Mouse (Mus musculus) thymus, postnatal 36 days (tissue): ENCODE measurements around the gene Lmf1.

Experiments
- DNase-seq, 2 experiments: peaks; one replicate each; pipeline ENCODE4 v3.0.0; 2022; ENCODE audit warnings: mixed read lengths in 2 of 2

Lmf1 gene

DNA sequence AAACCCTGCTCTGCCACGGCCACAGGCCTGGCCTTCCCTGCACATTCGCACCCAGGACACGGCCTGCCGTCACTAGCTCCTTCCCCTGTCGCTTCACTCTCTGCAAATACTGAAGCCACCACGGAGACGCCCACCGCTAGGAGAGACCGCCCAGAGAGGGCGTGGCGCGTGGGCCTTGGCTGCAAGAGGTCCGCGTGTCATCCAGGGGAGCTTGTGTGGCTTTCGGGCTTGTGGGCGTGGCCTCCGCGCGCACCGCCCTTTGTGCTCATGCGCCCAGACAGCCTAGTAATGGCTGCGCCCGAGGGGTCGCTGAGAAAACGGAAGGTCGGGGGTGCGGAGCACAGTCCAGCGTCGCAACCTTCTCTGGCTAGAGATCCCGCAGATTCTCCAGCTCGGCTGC is at the start of gene Lmf1:
TSS of gene Lmf1 (plus strand) at position 166 of the 400 bp plus-strand sequence.
- DNase-seq: peak; percentile 97 to 99

DNA sequence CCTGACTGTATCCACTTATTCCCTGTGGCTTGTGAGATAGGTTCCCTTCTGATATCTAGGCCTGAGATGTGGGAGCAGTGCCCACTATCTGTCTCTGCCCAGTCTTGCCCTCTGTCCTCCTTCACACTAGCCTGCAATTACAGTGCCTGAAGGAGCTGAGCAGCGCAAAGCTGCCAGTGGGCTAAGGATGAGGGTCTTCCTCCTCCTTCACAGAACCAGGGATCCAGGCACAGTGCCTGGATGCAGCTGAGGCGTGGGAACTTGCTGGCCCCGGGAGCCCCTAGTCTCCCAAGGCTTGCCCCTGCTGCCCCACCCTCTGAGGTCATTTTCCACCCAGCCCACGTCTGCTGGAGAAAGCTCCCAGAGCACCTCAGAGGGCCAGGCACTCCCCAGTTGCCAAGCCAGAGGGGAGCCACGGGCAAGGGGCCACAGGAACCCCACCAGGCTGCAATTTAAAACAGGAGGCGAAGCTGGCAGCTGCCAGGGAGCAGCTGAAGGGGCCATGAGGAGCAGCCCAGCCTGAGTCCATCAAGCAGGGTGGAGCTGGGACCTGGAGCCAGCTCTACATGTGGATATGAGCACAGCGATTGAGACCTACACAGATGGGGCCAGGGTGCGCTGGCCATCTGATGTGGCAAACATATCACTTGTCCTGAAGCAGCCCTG is 48.4 kb upstream of the Lmf1 start:
- no peak for DNase-seq

DNA sequence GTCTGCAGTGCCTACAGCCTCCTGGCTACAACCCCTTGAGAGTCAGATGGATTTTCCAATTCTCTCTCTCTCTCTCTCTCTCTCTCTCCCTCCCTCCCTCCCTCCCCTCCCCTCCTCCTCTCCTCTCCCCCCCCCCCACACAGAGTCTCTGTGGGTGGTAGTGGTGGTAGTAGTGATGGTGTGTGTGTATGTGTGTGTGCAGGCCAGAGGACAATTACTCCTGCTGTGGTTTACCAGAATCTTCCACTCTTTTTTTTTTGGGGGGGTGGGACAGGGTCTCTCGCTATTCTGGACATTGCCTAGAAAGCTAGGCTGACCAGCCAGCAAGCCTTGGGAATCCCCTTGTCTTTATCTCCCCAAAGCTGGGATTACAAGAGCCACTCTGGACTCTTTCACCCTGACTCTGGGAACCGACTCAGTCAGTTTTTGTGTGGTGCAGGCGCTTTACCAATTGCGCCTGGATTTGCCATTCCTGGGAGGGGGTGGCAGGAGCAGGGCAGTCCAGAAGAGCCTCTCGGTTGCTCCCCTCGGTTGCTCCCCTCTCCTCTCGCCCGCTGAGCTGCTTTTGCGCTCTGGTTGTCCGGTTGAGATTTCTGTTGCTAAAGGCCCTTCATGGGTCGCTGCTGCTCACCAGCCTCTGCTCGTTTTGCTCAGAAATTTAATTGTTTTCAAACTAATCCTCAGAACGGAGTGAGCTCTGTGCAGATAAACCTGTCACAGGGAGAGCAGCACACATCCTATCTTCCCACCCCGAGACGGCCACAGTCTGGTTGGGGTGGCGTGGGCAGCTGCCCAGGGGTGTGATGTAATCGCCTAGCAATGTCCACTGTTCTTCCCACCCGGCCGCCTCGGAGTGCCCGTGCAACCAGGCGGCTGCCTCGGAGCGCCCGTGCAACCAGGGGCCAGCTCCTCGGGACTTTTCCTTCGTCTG is 39.7 kb upstream of the Lmf1 start:
- no peak for DNase-seq

DNA sequence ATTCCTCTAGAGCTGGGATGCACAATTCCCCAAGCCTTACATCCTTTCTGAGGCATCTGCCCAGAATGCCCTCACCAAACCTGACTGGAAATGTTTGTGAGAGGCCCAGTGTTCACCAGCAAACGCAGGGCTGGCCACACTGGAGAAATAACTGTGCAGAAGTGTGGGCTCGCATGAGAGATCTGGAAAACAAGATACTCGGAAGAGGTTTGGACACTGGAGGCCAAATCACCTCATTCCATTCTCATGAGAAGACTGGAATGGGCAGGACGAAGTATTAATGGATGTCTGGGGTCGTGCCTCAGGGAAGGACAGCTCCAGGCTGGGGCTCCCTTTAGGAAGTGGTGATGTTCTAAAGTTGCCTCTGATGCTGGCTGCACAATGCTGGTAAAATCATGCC is 38.2 kb upstream of the Lmf1 start:
- no peak for DNase-seq

DNA sequence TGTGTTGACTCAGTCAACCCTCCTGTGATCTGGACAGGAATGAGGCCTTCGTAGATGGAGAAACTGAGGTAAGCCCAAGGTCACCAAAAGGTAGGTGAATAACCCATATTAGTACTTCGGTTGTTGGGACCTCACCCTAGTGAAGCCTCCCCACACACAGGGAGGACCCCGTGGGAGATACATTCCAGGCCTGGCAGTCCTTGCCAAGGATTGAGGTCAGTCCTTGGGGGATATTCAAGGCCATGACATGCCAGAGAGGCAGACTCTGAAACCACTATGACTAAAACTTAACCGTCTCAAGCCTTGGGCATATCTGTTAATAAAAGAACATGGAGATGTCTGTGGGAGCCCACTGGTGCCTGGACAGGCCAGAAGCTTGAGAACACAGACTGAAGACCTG is 37.1 kb upstream of the Lmf1 start:
- no peak for DNase-seq

DNA sequence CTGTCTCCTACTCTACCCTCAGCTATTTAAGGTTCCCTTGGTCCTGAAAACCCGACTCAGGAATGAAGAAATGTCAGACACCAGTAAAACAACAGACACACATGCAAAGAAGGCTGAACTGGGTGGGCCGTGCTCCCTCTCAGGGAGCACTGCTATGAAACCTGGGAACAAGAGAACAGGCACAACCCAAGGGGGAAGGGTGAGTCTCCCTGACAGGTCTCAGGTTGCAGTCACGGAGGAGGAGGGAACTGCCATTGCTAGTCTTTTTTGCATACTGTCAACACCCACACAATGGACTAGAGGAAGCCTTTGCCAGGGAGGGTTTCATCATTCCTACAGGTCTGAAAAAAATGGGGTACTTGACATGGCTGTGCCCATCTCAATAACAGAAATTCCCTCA is 31.9 kb upstream of the Lmf1 start:
- no peak for DNase-seq

DNA sequence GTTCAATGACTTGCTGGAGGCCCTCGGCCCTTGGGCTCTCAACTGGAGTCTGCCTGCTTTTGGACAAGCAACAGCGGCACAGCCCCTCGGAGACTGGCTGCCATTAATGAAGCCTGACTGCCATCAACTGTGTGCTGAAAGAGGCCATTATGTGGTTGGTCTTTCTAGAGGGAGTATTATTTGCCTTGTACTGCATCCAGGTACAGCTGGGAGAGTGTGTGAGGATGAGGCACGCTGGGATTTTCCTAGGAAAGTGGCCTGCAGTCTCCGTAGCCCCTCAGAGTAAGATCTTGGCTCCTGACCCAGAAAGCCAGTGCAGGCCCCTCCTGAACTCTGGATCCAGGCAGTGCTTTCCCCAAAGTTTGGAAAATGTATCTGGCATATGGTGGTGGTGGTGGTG is 28.9 kb upstream of the Lmf1 start:
- no peak for DNase-seq

DNA sequence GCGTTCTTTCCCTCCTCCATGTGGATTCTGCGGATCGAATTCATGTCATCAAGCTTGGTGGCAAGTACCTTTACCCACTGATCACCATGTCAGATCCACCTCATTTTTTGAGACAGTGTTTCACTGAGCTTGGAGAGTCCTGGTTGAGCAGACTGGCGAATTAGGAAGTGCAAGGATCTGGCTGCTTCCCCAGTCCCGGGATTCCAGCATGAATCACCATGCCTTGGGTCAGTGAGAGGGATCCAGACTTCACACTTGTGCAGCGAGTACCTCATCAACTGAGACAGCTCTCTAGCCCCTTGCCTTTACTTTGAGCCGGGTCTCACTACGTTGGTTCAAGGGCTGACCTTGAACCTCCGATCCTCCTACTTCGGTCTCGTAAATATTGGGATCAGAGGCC is 27.6 kb upstream of the Lmf1 start:
- DNase-seq: no peak

DNA sequence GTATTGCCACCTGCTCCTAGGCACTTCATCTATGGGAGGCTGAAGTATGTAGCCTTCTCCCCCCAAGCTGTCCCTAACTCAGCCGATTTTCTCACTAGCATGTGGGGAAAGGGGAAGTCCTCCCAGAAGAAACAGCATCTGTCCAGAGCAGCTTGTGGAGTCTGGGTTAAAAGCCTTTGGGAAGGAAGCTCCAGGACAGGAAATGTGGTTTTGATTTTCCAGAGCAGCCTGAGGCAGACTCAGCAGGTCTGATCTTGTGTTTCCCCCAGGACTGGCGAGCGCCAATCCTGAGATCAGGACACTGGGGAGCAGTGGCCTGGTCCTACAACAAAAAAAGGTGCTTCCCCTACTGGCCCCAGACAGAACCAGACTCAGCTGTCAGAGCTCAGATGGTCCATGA is 23.7 kb upstream of the Lmf1 start:
- no peak for DNase-seq

DNA sequence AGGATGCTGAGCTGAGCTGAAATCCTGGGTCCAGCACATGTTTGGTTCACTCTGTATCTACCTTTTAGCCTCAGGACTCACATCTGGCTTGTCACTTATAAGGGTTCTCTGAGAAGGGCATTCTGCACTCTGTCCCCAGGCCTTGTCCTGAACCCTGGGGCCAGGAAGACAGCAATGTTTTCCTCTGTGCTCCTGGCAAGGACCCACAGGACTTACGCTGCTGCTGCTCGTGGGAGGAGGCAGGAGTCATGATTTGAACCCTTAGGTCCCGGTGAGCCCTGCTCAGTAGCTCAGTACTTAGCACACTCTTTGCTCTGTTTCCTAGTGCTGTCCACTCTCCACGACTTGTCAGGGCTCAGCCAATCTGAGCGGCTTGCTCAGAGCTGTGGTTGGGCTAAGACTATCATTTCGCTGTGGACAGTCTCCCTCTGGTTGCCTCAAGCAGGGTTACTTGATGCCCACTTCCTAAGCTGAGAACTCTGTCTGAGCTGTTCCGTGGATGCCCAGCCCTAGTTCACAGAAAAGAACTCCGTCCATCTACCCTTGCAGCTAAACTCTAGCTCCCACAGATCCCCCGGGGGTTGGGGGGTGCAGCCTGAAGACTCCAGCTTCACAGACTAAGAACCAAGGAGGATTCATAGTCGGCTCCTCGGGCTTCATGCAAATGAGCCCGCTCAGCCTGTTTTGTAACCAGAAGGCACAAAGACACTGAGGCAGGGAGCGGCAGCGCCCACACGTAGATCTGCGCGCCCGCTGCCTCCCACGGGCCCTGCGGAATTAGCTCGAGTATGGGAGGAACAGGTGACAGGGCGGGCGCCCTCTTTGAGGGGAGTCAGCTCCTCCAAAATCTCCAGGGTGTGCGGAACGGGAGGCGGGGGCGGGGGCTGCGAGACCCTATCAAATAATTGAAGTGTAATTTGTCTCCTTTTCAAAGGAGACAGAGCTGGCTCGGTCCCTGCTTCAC is 22.9 kb upstream of the Lmf1 start:
- no peak for DNase-seq

DNA sequence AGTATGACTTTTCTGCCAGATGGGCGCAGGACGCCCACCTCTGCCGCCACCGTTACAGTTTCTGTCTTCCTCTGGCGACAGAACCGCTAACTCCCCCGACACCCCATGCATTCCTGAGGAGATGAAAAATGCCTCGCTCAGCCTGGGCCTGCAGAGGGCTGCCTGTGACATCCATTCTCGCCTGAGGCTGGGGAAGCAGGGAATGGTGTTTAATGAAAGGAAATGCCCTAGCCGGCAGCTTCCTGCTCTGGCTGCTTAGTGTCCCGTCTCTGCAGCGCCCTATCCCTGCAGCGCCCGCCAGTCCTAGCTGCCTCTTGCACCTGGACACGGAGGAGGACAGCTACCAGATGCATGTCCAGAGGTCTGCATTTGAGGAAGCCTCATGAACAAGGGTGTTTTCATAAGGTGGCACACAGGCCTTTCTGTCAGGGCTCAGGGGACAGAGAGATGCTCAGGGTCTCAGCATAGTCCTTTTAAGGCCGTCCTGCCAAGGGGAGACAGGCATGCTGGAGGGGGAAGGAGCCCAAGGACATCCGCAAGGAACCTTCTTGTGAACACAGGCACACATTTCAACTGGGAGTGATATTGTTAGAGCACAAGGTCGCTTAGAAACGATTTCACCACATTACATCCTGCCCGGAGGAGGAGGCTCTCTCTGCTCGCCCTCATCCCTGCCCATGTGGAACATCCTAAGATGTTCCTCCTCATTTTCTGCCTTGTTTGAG is 22.1 kb upstream of the Lmf1 start:
- no peak for DNase-seq

DNA sequence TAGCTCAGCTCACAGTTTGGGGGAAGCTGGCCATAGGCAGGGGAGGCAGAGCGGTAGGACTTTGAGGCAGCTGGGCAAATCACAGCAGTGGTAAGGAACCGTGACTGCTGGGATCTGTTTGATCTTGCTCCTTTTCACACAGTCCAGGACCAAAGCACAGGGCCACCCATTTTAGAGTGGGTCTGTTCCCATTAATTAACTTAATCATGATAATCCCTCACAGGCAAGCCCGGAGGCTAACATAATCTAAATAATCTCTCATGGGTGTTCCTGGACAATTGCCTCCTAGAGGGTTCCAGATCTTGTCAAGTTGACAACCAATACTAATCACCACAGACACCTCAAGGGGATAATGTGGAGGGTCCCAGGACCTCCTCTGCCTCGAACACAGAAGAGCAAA is 19.3 kb upstream of the Lmf1 start:
- no peak for DNase-seq

DNA sequence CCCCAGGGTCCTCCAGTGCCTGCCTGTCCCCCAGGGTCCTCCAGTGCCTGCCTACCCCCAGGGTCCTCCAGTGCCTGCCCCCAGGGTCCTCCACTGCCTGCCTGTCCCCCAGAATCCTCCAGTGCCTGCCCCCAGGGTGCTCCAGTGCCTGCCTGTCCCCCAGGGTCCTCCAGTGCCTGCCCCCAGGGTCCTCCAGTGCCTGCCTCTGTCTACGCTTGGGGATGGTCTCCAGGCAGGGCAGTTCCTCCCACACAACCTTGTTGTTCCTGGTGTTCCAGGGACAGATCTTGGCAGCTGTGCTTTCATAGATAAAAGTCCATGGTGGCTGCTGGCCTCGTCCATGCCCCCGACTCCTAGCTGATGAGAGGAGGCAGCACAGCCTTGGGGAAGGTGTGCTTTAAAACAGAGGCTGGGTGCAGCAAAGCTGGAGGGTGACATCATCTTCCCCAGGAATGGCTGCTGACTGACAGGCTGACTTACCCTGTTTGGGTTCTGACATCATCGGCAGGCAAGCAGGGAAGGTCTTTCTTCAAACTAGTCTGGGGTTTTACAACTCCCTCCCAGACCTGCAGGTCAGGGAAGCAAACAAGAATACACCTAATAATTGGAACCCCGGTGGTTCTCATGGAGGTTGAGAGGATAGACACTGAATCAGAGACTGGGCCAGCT is 18.2 kb upstream of the Lmf1 start:
- DNase-seq: no peak

DNA sequence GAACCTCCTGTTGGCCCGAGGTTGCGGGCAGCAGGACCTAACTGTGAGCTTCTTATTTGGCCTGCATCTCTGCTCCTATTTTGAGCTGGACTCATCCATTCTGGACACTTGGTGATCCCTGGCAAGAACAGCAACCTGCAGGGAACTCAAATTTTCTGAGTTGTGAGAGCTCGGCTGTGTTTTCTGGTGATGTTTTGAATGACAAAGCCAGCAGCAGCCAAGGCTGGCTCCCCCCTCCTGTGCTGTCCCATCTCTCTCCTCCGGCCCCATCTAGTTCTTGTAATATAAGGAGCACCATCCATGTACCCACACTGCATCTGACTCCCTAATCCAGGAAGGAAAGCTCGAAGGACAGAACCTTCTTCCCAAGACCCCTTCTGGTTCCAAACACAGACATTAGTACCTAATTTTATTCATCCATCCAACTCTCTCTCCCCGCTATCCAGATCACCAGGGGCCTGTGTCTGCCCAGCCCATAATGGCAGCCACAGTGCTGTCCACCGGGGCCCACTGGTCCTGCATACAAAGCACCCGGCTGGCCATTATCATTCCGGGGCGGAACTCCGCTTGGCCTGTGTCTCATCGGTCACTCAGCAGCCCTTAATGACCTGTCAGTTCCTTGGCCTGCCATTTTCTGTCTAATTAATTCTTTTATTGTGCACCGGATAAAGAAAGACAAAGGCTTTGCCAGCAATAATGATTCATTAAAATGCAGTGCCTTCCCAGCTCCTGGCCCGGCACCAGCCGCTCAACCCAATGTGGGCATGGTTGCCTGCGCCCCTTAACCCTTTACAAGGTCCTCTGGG is 17.5 kb upstream of the Lmf1 start:
- no peak for DNase-seq

DNA sequence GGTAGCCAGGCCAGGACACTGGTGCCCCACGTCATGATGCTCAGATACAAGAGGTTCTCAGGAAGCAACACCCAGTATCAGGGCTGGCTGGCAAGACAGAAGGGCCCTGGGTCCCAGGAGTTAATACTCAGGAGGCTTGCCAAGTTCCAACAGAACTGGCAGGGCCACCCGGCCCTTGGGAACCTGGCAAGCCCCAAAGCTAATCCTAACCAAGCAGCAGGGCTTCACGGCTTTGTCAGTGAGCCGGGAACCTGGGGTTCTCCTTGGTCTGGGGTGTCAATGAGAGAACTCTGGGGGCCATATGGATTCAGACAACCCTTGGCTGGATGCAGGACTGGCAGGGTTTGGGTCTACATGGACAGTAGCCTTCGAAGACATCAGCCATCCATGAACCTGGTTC is 14.4 kb upstream of the Lmf1 start:
- no peak for DNase-seq

DNA sequence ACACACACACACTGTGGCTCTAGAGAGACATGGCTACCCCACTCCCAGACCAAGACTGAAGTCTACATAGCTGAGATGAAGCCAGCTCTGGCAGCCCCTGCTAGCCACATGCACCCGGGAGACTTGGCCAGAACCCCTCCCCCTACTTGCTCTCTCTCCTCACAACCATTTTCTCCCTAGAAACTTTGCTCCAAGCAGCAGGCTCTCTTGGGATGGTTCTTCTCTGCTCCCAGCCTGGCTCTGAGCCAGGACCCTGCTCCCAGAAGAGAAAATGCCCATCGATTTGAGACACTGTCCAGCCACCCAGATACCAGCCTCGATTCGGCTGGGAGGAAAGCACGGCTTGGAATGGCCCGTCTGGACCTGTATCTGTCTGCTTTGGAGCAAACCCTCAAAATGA is 13.6 kb upstream of the Lmf1 start:
- no peak for DNase-seq

DNA sequence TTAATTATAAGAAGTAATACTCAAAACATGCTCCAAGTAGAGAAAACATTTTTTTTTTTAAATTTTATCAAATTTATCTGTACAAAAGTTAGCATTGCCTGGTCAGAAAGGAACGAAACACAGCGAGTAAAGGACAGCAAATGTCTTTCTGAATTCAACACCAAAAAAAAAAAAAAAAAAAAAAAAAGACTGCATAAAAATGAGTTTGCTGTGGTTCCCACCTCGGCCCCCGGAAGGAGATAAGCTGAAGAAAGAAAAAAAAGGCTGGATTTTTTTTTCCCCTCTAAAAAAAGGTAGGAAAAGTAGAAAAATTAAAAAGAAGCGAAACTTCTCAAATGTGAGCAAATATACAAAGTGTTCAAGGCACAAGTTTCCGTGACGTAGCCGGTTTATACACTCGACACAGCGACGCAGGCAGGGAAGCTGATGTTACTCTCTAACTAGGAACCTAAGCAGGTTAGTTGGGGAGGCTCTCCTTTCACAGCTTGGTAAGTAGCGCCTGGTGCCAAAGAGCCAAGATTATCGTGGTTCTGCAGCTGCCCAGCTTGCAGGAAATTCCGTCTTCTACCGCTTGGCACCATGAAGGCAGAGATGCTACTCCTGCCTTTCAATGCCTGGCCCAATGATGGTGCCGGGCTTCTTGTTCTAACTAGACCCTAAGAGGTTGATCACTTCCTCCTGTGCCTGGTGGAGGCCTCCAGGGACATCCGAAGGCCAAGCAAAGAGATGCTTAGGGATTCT is 12.9 kb upstream of the Lmf1 start:
- DNase-seq: no peak

DNA sequence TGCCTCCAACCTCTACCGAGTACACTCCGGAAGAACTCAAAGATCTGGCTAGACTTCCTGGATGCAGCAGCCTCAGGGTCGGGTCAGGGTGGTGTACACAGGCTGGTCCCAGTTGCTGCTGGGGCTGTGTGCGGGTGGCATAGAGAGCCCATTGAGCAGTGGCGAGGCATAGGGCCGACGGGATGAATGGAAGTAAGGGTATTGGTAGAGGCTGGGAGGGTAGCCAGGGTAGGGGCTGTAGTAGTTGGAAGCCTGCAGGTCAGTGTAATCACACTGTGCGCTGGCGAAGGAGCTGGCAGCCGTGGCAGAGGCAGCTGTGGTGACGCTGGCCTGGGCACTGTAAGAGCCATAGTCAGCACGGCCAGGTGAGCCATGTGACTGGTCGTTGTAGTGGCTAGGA is 11.6 kb upstream of the Lmf1 start:
- DNase-seq: no peak

DNA sequence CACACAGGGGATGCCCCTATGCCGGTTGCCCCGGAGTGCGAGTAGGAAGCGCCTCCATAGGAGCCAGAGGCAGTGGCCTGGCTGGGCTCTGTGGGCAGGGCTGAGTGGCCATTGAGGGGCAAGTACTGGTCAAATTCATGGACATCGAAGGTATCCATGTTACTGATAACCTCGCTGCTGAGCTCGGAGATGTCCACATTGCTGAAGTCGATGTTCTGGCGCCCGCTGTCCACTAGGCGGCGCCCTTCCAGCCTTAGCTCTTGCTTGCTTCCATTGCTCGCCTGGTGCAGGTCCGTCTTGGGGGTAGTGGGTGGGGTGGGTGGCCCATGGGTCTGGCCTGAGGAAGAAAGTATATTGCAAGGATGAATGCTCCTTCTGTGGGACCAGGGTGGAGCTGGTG is 11.1 kb upstream of the Lmf1 start:
- DNase-seq: peak; percentile 56 to 62

DNA sequence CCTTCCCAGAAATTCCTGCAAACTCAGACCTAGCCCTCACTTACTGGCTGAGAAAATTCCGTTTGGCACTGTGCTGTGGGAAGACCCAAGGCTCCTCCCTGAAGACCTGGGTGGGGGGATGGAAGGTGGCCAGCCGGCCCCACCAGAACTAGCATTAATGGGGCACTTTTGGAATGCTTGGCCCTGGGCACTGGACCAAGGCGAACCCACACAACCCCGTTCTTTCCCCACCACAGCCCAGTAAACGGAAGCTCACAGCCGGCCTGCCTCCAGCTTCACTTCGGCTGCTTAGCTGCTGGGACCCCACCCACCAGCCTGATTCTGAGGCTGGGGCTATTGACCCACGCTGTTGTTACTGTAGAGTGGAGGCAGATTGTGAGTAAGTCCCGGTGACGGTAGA is 10.7 kb upstream of the Lmf1 start:
- no peak for DNase-seq
